ENCODE assay signal across 19 mouse cellular contexts in genomic region chr10:39716936-39717335, GRCm38 (mm10). TPM values are rescaled to one million over a fixed set of nuclear protein-coding genes. Genes with fewer than 3 reads are reported as not detected.
A peak's percentile ranks its signal among the peaks of the same experiment; 100 is the strongest.
DNase-seq lines count a peak whose midpoint lies in the region; ATAC-seq and TF ChIP-seq lines count a peak whose summit lies in the region.
"Had no signal": no experiment of that assay in that cellular context is flagged by ENCODE, and none has a peak within 500 bp of the region (broad histone marks: within the 10 kb centered on the region; RNA-seq: fewer than 3 reads in every experiment).

No protein-coding gene starts in this region.

- no peak for ATAC-seq in hindbrain, embryonic 14.5 days (ENCODE audit: low FRiP score)
- ATAC-seq: forebrain, embryonic 14.5 days; intestine, embryonic 16.5 days had no signal

- no peak overlapping the region for H3K4me2 ChIP-seq in hindbrain, embryonic 14.5 days (replicated peaks)
- H3K4me2 ChIP-seq: embryonic facial prominence, embryonic 13.5 days; hindbrain, embryonic 15.5 days had no signal

- H3K27me3 ChIP-seq in hindbrain, embryonic 14.5 days (ENCODE audit: control insufficient read depth, insufficient read depth, low read length) = no peaks in the 10 kb centered on the region
- H3K27me3 ChIP-seq: CH12.LX; embryonic facial prominence, embryonic 13.5 days; hindbrain, embryonic 15.5 days had no signal

- no peaks in the 10 kb centered on the region for H3K36me3 ChIP-seq in hindbrain, embryonic 14.5 days (replicated peaks; ENCODE audit: control insufficient read depth, insufficient read depth)
- H3K36me3 ChIP-seq: hindbrain, embryonic 15.5 days had no signal

- WGBS in hindbrain, embryonic 14.5 days = 86% methylated on average over 5 of the region's 5 CpGs

- no peaks in the 10 kb centered on the region for H3K9me3 ChIP-seq in hindbrain, embryonic 14.5 days (ENCODE audit: control insufficient read depth, low read length)
- H3K9me3 ChIP-seq: embryonic facial prominence, embryonic 13.5 days; hindbrain, embryonic 10.5 days; hindbrain, embryonic 15.5 days had no signal

- H3K27ac ChIP-seq in layer of hippocampus, adult 2 months = no peak overlapping the region
- H3K27ac ChIP-seq in hindbrain, embryonic 14.5 days = no peak overlapping the region
- H3K27ac ChIP-seq: embryonic facial prominence, embryonic 13.5 days; gastrocnemius, adult 2 months; hindbrain, embryonic 10.5 days; hindbrain, embryonic 15.5 days had no signal

- TF ChIP-seq CTCF in layer of hippocampus, adult 2 months (conservative IDR thresholded peaks at IDR 0.05) = 0 out of 2 replicates have a peak, but pooled peaks have one; percentile 10

- DNase-seq in layer of hippocampus, adult 2 months (ENCODE audit: low spot score in 2 of 2) = no peak
- no peak for DNase-seq in layer of hippocampus, adult 8-10 months (ENCODE audit: low spot score in 2 of 2)
- peak; percentile 21 for DNase-seq in thymus, postnatal 4 days
- no peak for DNase-seq in thymus, postnatal 25 days
- peak; percentile 57 for DNase-seq in WW6 (ENCODE audit: low read depth, low spot score)
- DNase-seq in hindbrain, embryonic 14.5 days (ENCODE audit: low spot score) = no peak
- DNase-seq in kidney, postnatal 36 days = no peak
- DNase-seq: adrenal gland, postnatal 14 days; cerebellum, adult 11-12 months; cerebellum, adult 9-10 months; cerebellum, postnatal 25 days; gastrocnemius, adult 2 months; gastrocnemius, postnatal 25 days had no signal

- no peaks in the 10 kb centered on the region for H3K4me1 ChIP-seq in hindbrain, embryonic 14.5 days (replicated peaks; ENCODE audit: control insufficient read depth, insufficient read depth, low read length)
- H3K4me1 ChIP-seq: embryonic facial prominence, embryonic 13.5 days; hindbrain, embryonic 10.5 days; hindbrain, embryonic 15.5 days had no signal

- no peak overlapping the region for H3K9ac ChIP-seq in hindbrain, embryonic 14.5 days
- H3K9ac ChIP-seq: embryonic facial prominence, embryonic 13.5 days; hindbrain, embryonic 15.5 days had no signal

- H3K4me3 ChIP-seq in layer of hippocampus, adult 2 months = no peak overlapping the region
- no peak overlapping the region for H3K4me3 ChIP-seq in hindbrain, embryonic 14.5 days (replicated peaks; ENCODE audit: low read length)
- H3K4me3 ChIP-seq: embryonic facial prominence, embryonic 13.5 days; gastrocnemius, adult 2 months; hindbrain, embryonic 10.5 days; hindbrain, embryonic 15.5 days had no signal

RNA-seq across cellular contexts. Expression of gene Rev3l, which starts 15.0 kb away (rescaled TPM):
- total RNA-seq in layer of hippocampus, adult 2 months (2021) = 10 to 100 TPM; 39.4 to 41.1 TPM
- total RNA-seq in layer of hippocampus, adult 8-10 months (2022) = 10 to 100 TPM; 34.3 to 40.5 (median 37.6) TPM
- 60.9 and 62.1 TPM in 2 replicates for polyA plus RNA-seq in hindbrain, embryonic 14.5 days (2014; fragmentation: Nextera tagmentation; extraction: Ambion mirVana)

Comparison
In these comparisons a context has a peak if more than half of its experiments do, and no peak if none do; other contexts are left out.
1. DNase-seq: peak in thymus, postnatal 4 days (single experiment) and WW6 (single experiment); none in layer of hippocampus, adult 2 months (0 of 2), layer of hippocampus, adult 8-10 months (0 of 2), thymus, postnatal 25 days (single experiment), hindbrain, embryonic 14.5 days (single experiment) and kidney, postnatal 36 days (0 of 2).